Mouse (Mus musculus): ENCODE measurements at regions not wholly inside any gene's neighbourhood (a gene's known extent, or its start where the extent isn't known, plus 50 kb on each side); places are given as distances from the start of the nearest gene placed in this dataset.

DNA sequence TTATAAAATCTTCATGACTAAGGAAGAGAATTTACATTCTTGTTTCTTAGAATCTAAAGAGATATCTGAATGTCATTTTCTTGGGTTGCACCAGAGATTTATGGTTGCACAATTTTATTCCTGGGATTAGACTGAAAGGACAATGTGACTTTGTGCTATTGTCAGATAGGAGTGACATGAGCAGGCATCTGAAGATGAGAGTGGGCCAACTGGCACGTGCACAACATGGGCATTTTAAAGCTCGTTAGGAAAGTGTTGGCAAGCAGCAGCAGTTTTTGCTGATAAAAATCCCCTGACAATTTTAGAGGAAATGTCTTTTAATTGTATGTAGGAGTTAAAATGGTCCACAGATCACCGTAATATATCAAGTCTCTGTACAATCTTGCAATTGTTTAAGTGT is 178.9 kb upstream of the Tecrl start:
- ATAC-seq (replicated peaks; ENCODE audit: poor library complexity) = no peak

DNA sequence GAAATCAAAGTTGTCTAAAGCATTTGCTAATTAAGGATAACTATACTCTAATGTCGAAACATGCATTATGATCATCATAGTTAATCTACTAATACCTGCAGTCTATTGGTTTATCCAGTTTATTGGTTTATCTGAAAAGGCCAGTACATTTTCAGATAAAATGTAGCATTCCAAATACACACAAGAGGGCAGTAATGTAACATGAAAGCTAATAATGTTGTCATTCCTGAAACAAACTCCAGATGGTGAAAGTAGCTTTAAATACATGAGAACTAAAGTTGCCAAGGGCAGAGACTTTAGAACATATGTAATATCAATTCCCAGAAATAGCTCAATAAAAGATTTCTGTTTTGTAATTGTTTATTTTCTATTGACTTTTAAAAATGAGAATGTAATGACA is 163.7 kb upstream of the Tecrl start:
- ATAC-seq (replicated peaks; ENCODE audit: poor library complexity) = no peak

DNA sequence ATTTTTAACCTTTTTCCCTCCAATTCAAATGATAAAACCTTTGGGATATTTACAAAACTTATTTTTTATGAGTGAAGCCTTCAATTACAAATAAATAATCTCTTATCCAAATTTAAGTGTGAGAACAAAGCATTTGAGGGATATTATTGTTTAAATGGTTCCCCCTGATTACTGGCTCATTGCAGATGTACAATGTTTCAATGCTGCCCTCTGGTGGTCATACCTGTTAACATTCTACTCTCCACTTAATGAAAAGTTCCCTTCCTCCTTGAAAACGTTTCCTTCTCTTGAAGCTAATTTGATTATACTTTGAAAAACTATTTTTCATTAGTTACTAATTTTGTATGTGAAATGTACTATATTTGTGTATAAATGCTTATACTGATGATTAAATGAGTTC is 129.1 kb upstream of the Tecrl start:
- ATAC-seq (replicated peaks; ENCODE audit: poor library complexity) = 0 out of 2 replicates have a peak, but pooled peaks have one; percentile 61

- peak; percentile 88 for ATAC-seq (replicated peaks; ENCODE audit: poor library complexity)
These were observed 85.3 kb upstream of the Tecrl start for GRCm38 (mm10) chr5:83440259-83440658.

DNA sequence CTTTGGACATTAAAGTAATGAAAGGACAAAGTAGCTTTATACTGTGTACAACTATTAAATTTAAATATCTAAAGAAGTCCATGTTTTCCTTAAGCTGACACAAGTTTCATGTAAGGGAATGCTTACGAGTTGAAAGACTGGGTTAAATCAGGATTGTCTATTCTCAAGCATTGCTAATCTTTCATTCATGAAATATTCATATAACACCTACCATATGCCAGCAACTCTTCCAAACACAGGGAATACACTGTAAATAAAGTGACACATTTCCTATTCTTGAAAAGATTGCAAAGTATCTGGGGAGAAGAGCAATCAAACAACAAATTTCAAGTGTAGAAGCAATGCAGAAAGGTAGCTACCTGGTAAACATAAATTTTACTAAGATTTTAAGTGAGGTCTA is 81.5 kb upstream of the Tecrl start:
- no peak for ATAC-seq (replicated peaks; ENCODE audit: poor library complexity)

DNA sequence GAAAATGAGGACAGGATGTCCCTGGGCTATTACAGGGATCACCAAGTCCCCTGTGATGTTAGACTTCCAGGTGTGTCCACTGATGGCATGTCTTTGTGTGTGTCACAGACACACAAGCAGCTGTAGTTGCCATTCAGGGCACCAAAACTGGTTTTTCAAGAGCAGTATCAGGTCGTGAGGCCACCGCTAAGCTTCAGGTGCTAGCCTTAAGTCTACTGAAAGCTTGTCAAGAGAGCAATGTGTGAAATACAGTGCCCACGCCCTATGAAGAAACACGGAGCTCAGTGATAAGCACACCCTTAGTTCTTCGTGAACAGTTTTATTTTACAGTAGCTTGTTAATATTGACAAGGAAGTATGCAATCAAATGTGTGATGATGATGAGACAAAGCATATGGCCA is 66.7 kb upstream of the Tecrl start:
- no peak for ATAC-seq (replicated peaks; ENCODE audit: poor library complexity)

DNA sequence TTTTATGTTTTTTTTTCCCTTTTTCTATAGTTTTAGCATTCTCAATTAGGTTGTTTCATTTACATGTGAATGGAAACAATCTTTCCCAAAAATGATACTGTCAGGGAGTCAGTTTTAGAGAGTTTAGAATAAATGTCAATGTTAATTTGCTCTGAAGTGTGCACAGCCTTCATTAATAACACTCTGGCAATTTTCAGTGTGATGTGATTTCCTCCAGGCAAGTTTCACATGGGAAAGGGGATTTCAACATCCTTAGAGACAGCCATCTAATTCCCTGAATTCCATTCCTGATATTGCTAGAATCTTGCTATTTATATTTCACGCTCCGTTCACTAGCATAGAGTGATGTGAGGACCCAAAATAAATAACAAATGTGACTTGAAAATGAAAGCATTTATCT is 55.2 kb upstream of the Tecrl start:
- ATAC-seq (replicated peaks; ENCODE audit: poor library complexity) = no peak

GRCm38 (mm10) chr5:83405266-83405954 is 50.4 kb upstream of the Tecrl start:
- no peak for ATAC-seq (replicated peaks; ENCODE audit: poor library complexity)
